Mouse (Mus musculus) bone marrow, adult 2 months (tissue): ENCODE results near the gene Eif4b. TPM values are rescaled to one million over a fixed set of nuclear protein-coding genes. Genes with fewer than 3 reads are reported as not detected.

Experiments
- H3K27ac ChIP-seq: fragments of 200-500 bp; 2 replicates; pipeline ENCODE4 v1.5.1; 2012; ENCODE audit warnings: low read depth, mild to moderate bottlenecking, control low read depth, inconsistent platforms, low read length; ENCODE audit not compliant: control insufficient read depth, poor library complexity, insufficient read depth
- H3K4me1 ChIP-seq: fragments of 200-500 bp; 2 replicates; pipeline ENCODE4 v1.6.1; 2011; ENCODE audit warnings: low read length; ENCODE audit not compliant: control insufficient read depth, insufficient read depth
- H3K4me3 ChIP-seq: fragments of 200-500 bp; replicated peaks from 2 replicates; pipeline ENCODE3; 2011; ENCODE audit warnings: mild to moderate bottlenecking, low read depth, low read length, control low read depth; ENCODE audit not compliant: control insufficient read depth
- CTCF ChIP-seq: fragments of 200-500 bp; IDR thresholded peaks from 2 replicates; pipeline ENCODE4 v1.5.1; 2011; ENCODE audit warnings: low read length, control low read depth; ENCODE audit not compliant: control insufficient read depth, insufficient read depth
- POLR2A ChIP-seq: fragments of 200-500 bp; IDR thresholded peaks from 2 replicates; pipeline ENCODE4 v1.6.1; 2011; ENCODE audit warnings: low read depth, mild to moderate bottlenecking, control low read depth, low read length, borderline replicate concordance; ENCODE audit not compliant: control insufficient read depth
- WGBS: fragments of 180-500 bp; shearing (Covaris S2); methylation state at CpG from one replicate; pipeline ENCODE4 v1.1.7; 2018; 5-methylcytosine and 5-hydroxymethylcytosine counted together
- polyA plus RNA-seq: library from polyadenylated mRNA; stranded (reverse); fragments of >200 nt; gene quantifications from 2 replicates; pipeline ENCODE4 v1.2.4, GENCODE M21; 2011; ENCODE audit warnings: low replicate concordance; ENCODE audit not compliant: missing spikeins, insufficient read depth, insufficient read length

Eif4b gene
- polyA plus RNA-seq = 83.0 and 122 TPM in 2 replicates

GRCm38 (mm10) chr15:102073559-102074069, at the start of gene Eif4b:
TSS of gene Eif4b (plus strand) at chr15:102073773.
- peaks cover 1% of the 10 kb centered on the region for H3K4me1 ChIP-seq
- TF ChIP-seq POLR2A = peak; percentile 47; the same call in 1 of the 2 replicates
- no peak for TF ChIP-seq CTCF
- peak within 1 kb of the TSS; percentile 79 for H3K27ac ChIP-seq
- peak within 1 kb of the TSS; percentile 86 for H3K4me3 ChIP-seq
- WGBS = under 1% methylated on average over 58 of the region's 58 CpGs

- H3K4me1 ChIP-seq = peaks cover 2% of the 10 kb centered on the region
- WGBS = 75% methylated on average over 8 of the region's 8 CpGs
- TF ChIP-seq POLR2A (no peak), CTCF (no peak)
- no peak overlapping the region for H3K27ac ChIP-seq
- H3K4me3 ChIP-seq = no peak overlapping the region
Measured at GRCm38 (mm10) chr15:102023888-102024287, 49.7 kb upstream of the Eif4b start.

- WGBS = 15% methylated on average over 22 of the region's 22 CpGs
- Histone ChIP-seq H3K4me1 (peaks cover 2% of the 10 kb centered on the region), H3K4me3 (peak overlapping the region; percentile 56), H3K27ac (no peak overlapping the region)
- TF ChIP-seq CTCF (no peak), POLR2A (no peak)
Measured at GRCm38 (mm10) chr15:102025136-102025872, 48.3 kb upstream of the Eif4b start.

DNA sequence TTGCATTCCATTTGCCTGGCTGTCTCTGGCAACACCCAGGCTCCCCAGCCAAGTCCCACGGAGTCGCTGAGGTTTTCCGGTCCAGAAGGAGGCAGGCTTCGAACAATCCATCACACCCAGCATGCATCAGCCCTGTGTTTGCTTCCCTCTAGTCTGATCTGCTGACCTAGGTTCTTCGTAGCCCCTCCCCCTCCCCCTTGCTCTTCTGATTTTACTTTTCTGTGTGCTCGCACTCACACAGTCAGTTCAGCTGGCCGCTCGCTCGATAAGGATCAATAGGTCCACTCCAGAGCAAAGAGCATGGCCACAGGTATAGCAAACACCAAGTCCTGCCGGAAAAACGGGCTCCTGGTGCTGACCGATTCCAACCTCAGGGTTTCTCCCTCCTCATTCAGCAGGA, 47.1 kb upstream of the Eif4b start:
- TF ChIP-seq POLR2A (no peak), CTCF (no peak)
- no peak overlapping the region for H3K27ac ChIP-seq

GRCm38 (mm10) chr15:102028040-102028439, 45.5 kb upstream of the Eif4b start, which contains the start of gene Krt18:
TSS of gene Krt18 (plus strand) at chr15:102028180.
- TF ChIP-seq CTCF (no peak), POLR2A (0 out of 2 replicates have a peak, but pooled peaks have one; percentile 10)
- WGBS = 1% methylated on average over 28 of the region's 28 CpGs
- no peak within 1 kb of the TSS for H3K27ac ChIP-seq
- peak within 1 kb of the TSS; percentile 57 for H3K4me3 ChIP-seq
- H3K4me1 ChIP-seq = no peaks in the 10 kb centered on the region; the same call in 1 of the 2 replicates

More for the DNA sequence above, 47.1 kb upstream of the Eif4b start:
- no peaks in the 10 kb centered on the region; the same call in 1 of the 2 replicates for H3K4me1 ChIP-seq
- H3K4me3 ChIP-seq = no peak overlapping the region
- 29% methylated on average over 12 of the region's 12 CpGs for WGBS

DNA sequence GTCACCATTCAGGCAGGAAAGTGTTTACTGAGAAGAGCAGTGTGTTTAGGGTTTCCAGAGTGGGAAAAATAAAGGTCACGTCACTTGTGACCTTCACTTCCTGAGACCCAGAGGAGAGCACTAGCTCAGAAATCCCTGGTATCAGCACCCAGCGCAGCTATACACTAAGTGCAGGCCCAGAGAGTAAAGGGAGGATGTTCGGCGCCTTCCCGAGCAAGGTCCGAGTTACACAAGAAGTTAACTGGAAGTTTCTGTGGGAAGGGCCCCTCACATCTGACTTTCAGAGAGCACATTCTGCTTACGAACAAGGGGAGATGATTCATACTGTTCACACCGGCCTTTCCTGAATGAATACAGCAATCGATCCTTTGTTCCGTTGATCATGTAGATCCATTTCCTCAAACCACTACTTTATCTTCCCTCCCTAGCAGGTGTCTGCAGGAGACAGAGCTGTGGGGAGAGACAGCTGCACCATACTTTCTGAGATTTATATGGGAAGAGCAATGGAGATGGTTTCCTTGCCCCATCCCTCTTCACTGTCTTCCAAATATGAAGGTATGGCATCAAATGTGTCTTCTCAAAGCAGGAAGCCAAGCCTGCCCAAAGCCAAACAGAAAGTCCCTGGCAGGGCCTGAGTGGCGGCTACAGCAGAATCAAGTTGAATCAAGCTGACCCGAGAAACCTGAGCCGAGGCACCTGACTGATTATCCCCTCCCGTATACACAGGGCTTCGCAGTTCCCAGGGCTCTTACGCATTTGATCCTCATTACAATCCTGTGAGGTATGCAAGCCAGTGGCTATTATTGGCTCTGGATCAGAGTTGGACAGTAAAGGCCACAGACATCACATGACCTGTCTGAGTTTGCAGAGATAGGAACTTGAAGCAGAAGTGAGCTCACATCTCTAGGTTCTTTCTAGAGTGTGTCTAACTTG, 39.2 kb upstream of the Eif4b start:
- Histone ChIP-seq H3K4me3 (no peak overlapping the region), H3K4me1 (no peaks in the 10 kb centered on the region), H3K27ac (no peak overlapping the region)
- TF ChIP-seq POLR2A = no peak
- TF ChIP-seq CTCF = no peak
- 83% methylated on average over 16 of the region's 16 CpGs for WGBS

GRCm38 (mm10) chr15:102040277-102040676, 33.3 kb upstream of the Eif4b start:
- Histone ChIP-seq H3K27ac (no peak overlapping the region), H3K4me1 (no peaks in the 10 kb centered on the region), H3K4me3 (no peak overlapping the region)
- TF ChIP-seq POLR2A (no peak), CTCF (no peak)
- WGBS = 80% methylated on average over 4 of the region's 4 CpGs

GRCm38 (mm10) chr15:102041951-102042350, 31.6 kb upstream of the Eif4b start:
- 42% methylated on average over 7 of the region's 7 CpGs for WGBS
- H3K4me3 ChIP-seq = no peak overlapping the region
- TF ChIP-seq POLR2A (no peak), CTCF (no peak)

More at GRCm38 (mm10) chr15:102041951-102042350, 31.6 kb upstream of the Eif4b start:
- Histone ChIP-seq H3K4me1 (no peaks in the 10 kb centered on the region), H3K27ac (no peak overlapping the region)
